Comparison of ENCODE assay signal across 8 mouse cellular contexts in the genomic region with DNA sequence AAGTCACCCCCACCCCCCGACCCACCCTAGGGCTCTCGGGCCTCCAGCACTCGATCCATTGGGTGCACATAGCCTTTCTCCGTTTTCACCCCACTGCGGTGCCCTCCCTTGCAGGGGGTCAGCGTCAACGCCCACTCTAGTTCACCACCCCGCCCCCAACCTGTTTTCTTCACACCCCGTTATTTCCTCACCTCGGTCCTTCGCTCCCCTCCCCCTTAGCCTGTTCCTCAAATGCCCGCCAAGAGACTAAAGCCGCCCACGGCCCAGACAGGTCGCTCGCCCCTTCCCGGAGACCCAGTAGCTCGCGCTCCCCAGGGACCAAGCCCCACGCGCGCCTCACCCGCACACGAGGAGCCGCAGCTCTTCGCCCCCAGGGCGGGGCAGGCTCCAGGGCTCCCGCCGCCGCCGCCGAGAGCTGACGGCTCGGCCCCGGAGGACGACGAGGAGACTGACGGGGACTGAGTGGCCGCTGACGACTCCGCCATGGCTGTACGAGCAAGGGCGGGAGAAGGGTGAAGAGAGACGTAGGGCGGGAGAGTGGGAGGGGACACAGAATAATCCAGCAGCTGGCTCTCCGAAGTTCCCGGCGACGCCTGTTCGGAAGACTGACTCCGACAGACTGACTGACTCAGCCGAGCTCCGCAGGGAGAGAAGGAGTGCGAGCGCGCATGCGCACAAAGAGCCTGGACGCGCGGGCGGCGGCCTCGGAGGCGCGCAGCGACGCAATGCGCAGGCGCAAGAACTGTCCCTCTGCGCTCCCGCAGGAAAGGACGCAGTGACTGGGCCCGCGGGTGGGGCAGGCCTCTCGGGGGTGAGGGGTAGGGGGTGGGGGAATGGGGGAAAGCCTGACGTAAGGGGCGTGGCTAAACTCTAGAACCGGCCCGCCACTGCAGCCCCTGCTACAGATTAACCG. TPM values are rescaled to one million over a fixed set of nuclear protein-coding genes. Genes with fewer than 3 reads are reported as not detected.
DNase-seq lines count a peak whose midpoint lies in the region; ATAC-seq and TF ChIP-seq lines count a peak whose summit lies in the region.

A gene (minus strand): TSS at position 683 of the 913 bp plus-strand sequence.

- H3K4me1 ChIP-seq in hindbrain, embryonic 10.5 days (replicated peaks), result peaks cover 22% of the 10 kb centered on the region
- H3K4me1 ChIP-seq in lung, postnatal 0 days (ENCODE audit: insufficient read depth, low read depth, low read length), result peaks cover 6% of the 10 kb centered on the region; the same call in 1 of the 2 replicates

- no peaks in the 10 kb centered on the region for H3K27me3 ChIP-seq in hindbrain, embryonic 10.5 days (ENCODE audit: insufficient read depth, poor library complexity, severe bottlenecking)
- no peaks in the 10 kb centered on the region for H3K27me3 ChIP-seq in lung, postnatal 0 days (replicated peaks; ENCODE audit: insufficient read depth, low read length)

- no peak for TF ChIP-seq CTCF in lung, postnatal 0 days (IDR thresholded peaks at IDR 0.05)

- WGBS in hindbrain, embryonic 10.5 days, result under 1% methylated on average over 80 of the region's 80 CpGs
- under 1% methylated on average over 74 of the region's 80 CpGs for WGBS in lung, postnatal 0 days

- H3K4me3 ChIP-seq in hindbrain, embryonic 10.5 days, result peak within 1 kb of the TSS; percentile 97
- peak within 1 kb of the TSS; percentile 86 for H3K4me3 ChIP-seq in lung, postnatal 0 days (ENCODE audit: low read depth, low read length)

- no peak for TF ChIP-seq EP300 in lung, postnatal 0 days (IDR thresholded peaks at IDR 0.05)

- H3K9ac ChIP-seq in lung, postnatal 0 days (replicated peaks; ENCODE audit: low read depth), result peak within 1 kb of the TSS; percentile 90

- H3K27ac ChIP-seq in hindbrain, embryonic 10.5 days, result peak within 1 kb of the TSS; percentile 99
- H3K27ac ChIP-seq in lung, postnatal 0 days (ENCODE audit: low read length), result peak within 1 kb of the TSS; percentile 97

- H3K36me3 ChIP-seq in hindbrain, embryonic 10.5 days, result peaks cover 14% of the 10 kb centered on the region
- no peaks in the 10 kb centered on the region for H3K36me3 ChIP-seq in lung, postnatal 0 days (ENCODE audit: insufficient read depth, low read length)

- ATAC-seq in frontal cortex, adult (ENCODE audit: low TSS enrichment), result peak; percentile 77
- peak; percentile 93 for ATAC-seq in lung, postnatal 0 days

- peak; percentile 83 for DNase-seq in MEL-GATA-1-ER (ENCODE audit: extremely low read depth, low read depth)
- DNase-seq in cerebellum, adult 8-10 months, result peak; percentile 96
- peak; percentile 98 for DNase-seq in hindbrain, embryonic 10.5 days (ENCODE audit: low spot score)
- peak; percentile 96 for DNase-seq in layer of hippocampus, adult 9-11 months
- DNase-seq in lung, postnatal 0 days (ENCODE audit: low spot score), result peak; percentile 99
- DNase-seq in ovary, postnatal 14 days (ENCODE audit: low spot score), result peak; percentile 93
- DNase-seq in thymus, postnatal 14 days, result peak; percentile 97

- H3K9me3 ChIP-seq in hindbrain, embryonic 10.5 days, result no peaks in the 10 kb centered on the region
- no peaks in the 10 kb centered on the region for H3K9me3 ChIP-seq in lung, postnatal 0 days (ENCODE audit: low read length)

- H3K4me2 ChIP-seq in lung, postnatal 0 days (replicated peaks; ENCODE audit: low read depth, low read length), result peak within 1 kb of the TSS; percentile 84

RNA-seq across cellular contexts. Expression of the gene that starts here (rescaled TPM):
- 256 and 280 TPM in 2 replicates for polyA plus RNA-seq in hindbrain, embryonic 10.5 days (2016; fragmentation: Nextera tagmentation; extraction: Ambion mirVana)
- 122 and 132 TPM in 2 replicates for polyA plus RNA-seq in lung, postnatal 0 days (2015; fragmentation: Nextera tagmentation; extraction: Ambion mirVana)

Comparison
In these comparisons a context has a peak if more than half of its experiments do, and no peak if none do; other contexts are left out.
1. Peak in every context shown above with its lines: DNase-seq, ATAC-seq, H3K4me3 ChIP-seq and H3K27ac ChIP-seq.